Mouse (Mus musculus) right cerebral cortex, postnatal 10 days (tissue): ENCODE data around the gene Olfr669.
"Not testable (repeated sequence)": the region's sequence is repeated elsewhere in the genome, so short reads cannot be mapped to it uniquely, and the experiment has no call there.

Experiments used
- DNase-seq, 2 experiments: peaks; one replicate each; pipeline ENCODE4 v3.0.0; 2021; ENCODE audit warnings: low spot score in 2 of 2

Gene Olfr669

DNA sequence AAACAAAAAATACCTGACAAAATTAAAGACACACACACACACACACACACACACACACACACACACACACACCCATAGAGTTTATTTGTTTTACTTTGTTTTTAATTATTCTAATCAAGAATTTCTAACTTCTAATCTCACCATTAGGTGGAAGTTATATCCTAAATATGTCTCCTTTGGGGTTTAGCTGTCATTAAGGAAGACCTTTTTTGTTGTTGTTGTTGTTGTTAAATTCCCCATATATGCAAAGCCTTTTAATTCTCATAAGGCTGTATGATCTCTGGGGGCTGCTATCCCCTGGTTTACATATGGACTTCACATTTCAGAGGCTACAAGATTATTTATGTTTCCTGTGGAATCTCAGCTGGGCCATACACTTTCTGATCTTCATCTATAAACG, at the start of gene Olfr669:
Olfr669 (plus strand) TSS at position 301 of the 400 bp plus-strand sequence.
- no peak for DNase-seq

DNA sequence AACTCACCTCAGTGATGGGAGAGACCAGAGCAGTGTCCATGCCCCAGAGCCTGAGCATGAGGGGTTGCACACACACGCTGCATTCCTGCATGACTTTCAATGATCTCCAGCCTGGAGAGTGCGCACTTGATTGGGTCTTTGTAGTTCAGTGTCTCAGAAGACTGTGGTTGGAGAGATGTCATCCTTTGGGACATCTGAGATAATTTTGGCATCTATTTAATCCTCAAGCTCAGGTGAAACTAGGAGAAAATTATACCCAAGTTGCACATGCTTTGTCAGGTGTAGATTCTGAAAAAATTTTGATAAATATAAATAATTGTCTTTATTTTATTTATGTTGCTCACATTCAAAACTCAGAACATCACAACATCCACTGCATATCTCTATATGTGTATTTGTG, 38.2 kb upstream of the Olfr669 start, which contains the start of gene Olfr666:
Olfr666 (minus strand) TSS at position 101 of the 400 bp plus-strand sequence.
- no peak for DNase-seq

DNA sequence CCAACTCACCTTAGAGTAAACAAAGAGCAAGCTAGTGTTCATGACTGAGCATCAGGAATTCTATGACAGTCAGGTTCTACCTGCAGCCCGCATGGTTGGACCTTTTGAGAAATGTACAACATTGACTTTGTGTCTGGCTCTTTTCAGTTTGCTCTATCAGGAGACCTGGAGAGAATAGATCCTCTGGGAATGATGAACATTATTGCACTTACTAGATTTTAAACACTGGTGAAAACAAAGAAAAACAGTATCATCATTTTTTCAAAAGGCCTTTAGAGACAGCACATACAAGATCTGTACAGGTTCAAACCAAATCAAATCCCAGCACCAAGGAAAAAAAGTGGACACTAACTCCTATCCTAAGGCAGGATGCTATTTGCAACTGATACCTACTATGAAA, 12.7 kb upstream of the Olfr669 start, which contains the start of gene Olfr667:
Olfr667 (minus strand) TSS at position 101 of the 400 bp plus-strand sequence.
- DNase-seq: no peak

DNA sequence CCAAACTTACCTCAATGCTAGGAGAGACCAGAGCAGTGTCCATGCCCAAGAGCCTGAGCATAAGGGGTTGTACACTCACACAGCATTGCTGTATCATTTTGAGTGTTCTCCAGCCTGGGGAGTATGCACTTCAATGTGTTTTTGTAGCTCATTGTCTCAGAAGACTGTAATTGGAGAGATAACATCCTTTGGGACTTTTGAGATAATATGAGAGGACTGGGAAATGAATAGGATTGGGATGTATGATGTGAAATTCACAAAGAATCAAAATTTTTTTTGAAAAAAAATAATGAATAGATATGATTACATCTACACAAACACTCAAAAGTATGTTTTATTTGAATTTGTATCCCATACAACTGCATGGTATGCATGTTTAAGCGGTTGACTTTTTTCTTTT, 6.1 kb upstream of the Olfr669 start, which contains the start of gene Olfr668:
Olfr668 (minus strand) TSS at position 101 of the 400 bp plus-strand sequence.
- no peak for DNase-seq

DNA sequence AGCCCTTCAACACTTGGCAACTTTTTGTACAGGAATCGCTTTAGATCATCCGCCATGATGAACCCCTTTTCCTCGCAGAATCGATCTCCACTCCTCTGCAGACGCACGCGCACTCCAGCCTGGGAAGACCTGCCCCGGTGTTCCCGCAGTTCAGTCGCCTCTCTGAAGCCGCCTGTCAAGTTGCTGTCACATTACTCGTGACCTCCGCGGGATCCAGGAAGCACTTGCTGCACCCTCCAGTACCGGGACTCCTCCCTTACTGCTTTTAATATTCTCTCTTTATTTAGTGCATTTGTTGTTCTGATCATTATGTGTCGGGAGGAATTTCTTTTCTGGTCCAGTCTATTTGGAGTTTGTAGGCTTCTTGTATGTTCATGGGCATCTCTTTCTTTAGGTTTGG, 16.2 kb downstream of the Olfr669 start:
- not testable (repeated sequence) for DNase-seq

DNA sequence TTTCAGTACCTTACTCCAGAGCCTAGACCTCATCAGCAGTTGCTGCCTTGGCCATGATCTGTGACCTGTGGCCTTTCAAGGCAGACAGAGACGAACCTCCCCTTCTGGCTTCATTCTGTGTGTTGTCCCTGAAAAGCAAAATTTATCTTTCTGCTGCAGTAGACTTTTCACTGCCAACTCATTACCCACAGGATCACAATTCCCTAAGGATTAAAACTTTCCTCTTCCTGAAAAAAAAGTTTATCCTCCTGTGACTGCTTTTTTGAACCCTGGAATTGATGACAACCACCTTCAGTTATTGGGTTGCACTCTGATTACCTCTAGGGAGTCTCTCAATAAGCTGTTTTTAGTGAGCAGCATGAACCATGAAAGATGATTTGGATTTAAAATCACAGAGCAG, 28.5 kb downstream of the Olfr669 start, which contains the start of gene Olfr670:
Olfr670 (minus strand) TSS at position 101 of the 400 bp plus-strand sequence.
- DNase-seq: no peak

DNA sequence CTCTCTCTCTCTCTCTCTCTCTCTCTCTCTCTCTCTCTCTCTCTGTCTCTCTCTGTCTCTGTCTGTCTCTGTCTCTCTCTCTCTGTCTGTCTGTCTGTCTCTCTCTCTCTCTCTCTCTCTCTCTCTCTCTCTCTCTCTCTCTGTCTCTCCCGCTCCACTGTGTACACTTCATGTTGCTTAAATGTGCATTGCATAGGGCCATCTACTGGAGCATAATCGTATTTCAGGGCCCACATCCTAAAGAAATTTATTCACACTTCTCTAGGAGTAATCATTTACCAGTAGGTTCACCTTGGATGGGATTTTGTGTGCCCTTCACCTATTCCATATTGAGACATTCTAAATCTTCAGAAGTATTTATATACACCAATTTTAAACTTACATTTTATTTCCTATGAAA, 38.5 kb downstream of the Olfr669 start:
- not testable (repeated sequence) for DNase-seq

DNA sequence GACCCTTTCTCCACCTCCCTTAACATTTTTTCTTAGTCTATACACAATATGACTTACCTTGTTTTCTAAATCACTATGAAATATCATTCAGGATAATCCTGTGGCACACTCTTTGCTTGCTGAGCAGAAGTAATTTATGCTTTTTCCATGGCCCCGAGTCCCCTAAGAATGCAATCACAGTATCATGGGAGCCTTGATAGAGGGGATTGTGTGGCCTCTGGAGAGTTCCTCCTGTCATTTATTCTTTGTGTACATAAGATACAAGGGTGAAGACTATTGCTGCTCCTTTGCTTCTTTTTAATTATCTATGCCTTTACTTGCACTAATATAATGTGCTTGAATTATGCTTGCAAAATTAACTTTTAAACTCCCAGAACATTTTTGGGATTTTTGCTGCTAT, 45.0 kb downstream of the Olfr669 start, which contains the start of gene Olfr671:
Olfr671 (minus strand) TSS at position 101 of the 400 bp plus-strand sequence.
- DNase-seq: no peak
